Mouse (Mus musculus): Measurements from ENCODE around the gene Tent5d.

DNA sequence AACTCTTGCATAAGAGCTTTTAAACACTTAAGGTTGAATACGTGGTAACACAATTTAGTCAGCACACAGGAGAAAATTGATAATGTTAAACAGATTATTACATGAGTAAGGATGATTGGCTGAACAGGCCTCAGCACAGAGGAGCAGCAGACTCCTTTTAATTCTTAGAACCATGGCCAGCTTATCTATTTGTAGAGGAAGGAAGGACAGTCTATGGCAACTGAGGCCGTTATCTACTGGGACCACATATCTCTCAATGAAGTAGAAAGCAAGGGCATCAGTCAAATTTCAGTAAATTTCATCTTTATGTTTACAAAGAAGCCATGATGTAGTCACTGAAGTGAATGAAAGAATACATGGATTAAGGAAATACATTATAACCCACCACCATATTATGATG lies 4.5 kb downstream of the Tent5d start:
- TF ChIP-seq POLR2A (IDR thresholded peaks at IDR 0.05; ENCODE audit: low read depth, low read length) (no peak), EP300 (IDR thresholded peaks at IDR 0.05; ENCODE audit: low read length) (no peak)

Measured in CH12.LX (cell line).